Mouse (Mus musculus) frontal cortex, adult (tissue): Measurements from ENCODE around the gene Usp32.

ENCODE experiments used
- ATAC-seq: cut with Nextera tagmentation; 2 replicates; pipeline ENCODE4 v1.9.2; 2017; ENCODE audit warnings: mild to moderate bottlenecking, moderate library complexity, mixed read lengths; ENCODE audit not compliant: low TSS enrichment

The Usp32 gene

DNA sequence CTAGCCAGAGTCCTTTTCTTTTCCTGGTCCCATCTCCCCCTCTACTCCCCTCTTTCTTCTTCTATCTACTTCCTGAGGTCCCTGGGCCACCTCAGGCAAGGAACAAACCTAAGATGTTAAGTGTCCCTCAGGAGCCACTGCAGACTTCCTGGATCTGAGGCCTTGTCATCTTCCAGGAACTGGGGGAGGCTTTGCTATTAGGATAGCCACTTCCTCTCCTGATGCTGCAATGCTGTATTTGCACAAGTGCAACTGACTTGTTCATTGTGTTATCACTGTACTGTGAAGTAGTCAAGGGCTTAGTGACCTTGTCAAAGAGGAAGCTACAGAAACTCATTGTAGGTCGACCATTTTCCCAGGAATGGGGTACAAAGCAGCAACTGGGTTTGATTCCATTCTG lies 160.6 kb downstream of the Usp32 start:
- no peak for ATAC-seq

- ATAC-seq, result no peak; the same call in 1 of the 2 replicates
Measured at GRCm38 (mm10) chr11:84978113-84978512, 161.8 kb downstream of the Usp32 start.

DNA sequence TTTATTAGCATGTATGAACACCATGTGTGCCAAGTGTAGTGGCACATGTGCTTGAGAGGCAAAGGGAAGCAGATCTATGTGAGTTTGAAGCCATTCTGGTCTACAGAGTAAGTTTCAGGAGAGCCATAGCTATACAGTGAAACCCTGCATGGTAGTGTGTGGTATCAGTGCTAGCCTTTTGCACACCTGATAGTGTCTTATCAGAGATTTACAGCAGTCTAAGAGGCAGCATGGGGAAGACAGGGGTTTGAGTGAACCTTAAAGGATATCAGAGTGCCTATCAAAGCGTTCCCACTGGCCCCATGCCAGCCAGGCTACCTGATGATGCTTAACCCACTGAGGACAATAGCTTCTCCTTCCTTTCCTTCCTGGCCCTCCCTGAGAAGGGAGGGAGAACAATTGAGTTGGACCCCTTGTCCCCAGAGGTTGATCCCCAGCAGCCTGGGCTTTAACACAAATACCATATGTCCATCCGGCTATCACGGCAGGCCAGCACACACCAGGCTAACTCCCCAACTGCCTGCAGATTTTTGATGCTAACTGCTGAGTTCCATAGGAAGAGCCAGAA lies 162.5 kb downstream of the Usp32 start:
- ATAC-seq, result no peak

DNA sequence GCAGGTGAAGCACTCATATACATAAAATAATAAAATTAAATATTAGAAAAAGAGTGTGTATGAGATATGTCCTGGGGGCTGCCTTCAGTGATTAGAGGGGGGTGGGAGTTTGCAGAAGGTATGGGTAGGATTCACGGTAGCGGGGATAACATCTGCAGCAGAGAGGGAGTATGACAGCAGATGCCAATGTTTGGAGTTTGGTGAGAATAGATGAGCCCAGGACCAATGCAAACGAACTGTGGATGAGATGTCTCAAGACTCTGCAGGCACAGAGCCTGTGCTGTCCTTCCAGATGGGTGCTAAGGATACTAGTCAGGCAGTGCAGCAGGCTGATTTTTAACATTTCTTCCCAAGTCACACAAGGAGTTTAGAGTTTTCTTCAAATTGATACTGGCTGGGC lies 163.3 kb downstream of the Usp32 start:
- ATAC-seq, result no peak

GRCm38 (mm10) chr11:84974582-84974981 lies 165.4 kb downstream of the Usp32 start:
- ATAC-seq, result no peak

GRCm38 (mm10) chr11:84973661-84974060 lies 166.3 kb downstream of the Usp32 start:
- no peak for ATAC-seq

DNA sequence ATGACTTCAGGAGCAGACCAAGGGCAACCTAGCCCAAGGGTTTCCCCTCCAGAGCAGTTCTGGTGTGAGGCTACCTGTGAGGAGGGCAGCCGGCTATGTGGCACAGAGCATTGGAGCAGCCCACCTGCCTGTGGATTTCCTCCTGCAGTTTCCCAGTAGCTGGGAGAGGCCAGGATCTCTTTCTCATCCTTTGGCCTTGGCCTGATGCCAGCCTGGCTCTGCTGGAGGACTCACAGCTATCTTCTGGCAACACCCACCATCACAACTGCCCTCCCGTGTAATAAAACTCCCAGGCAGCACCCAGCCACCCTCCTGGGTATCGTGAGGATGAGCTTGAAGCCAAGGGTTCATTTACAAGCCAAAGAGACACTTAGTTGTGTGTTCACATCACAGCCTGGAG lies 167.9 kb downstream of the Usp32 start:
- ATAC-seq, result no peak

DNA sequence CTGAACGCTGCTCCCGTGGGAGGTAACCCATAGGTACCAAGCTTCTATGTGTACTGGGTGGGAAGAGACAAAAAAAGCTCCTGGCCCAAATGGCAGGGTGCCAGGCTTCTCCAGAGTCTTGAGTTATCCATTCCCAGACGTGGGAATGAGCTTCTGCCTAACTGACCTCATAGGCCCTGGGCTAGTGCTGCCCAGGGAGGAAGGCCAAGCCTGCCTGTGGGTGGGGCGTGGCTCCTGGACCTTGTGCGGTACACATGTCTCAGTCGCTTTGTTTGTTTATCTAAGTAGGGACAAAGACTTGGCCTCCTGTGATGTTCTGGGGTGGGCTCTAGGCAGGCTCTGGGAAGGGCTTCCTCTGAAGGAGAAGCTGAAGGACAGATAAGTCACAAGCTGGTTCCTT lies 171.2 kb downstream of the Usp32 start:
- ATAC-seq, result peak; percentile 24

GRCm38 (mm10) chr11:84968309-84968708 lies 171.7 kb downstream of the Usp32 start:
- ATAC-seq, result no peak

GRCm38 (mm10) chr11:84967113-84967512 lies 172.8 kb downstream of the Usp32 start:
- no peak for ATAC-seq

DNA sequence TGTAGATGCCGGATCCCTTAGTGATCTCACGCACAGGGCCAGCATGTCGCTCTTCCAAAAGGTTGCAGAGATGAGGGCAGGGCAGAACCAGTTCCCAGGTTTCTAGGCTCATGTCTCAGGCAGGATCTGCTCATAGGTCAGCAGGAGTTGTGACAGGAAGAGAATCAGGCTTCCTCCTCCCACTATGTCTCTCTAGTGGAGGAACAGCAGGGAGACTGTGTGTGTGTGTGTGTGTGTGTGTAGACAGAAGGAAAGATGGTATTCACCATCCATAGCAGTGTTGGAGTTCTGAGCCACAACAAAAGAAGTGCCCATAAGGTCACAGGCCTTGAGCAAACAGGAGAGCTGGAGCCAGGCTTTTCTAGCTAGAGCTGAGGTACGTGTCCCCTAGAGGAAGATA lies 173.3 kb downstream of the Usp32 start:
- ATAC-seq, result peak; percentile 8; the same call in 1 of the 2 replicates

DNA sequence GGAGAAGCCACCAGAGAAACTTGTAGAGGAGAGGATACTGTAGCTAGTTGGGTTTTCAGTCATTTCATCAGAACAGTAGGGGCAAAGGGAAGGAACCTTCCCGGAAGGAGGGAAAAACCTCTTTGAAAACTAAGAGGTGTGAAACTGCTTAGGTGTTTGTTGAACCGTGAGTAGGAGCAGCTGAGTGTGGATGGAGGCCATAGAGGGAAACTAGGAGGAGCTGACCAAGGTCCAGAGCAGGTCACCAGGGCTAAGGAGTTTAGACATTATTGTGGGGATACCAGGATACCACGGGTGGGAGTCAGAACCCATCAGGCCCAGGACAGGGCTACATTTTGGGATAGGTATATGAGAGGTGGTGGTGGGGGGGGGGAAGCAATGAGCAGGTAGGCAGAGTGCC lies 176.4 kb downstream of the Usp32 start:
- ATAC-seq, result no peak

DNA sequence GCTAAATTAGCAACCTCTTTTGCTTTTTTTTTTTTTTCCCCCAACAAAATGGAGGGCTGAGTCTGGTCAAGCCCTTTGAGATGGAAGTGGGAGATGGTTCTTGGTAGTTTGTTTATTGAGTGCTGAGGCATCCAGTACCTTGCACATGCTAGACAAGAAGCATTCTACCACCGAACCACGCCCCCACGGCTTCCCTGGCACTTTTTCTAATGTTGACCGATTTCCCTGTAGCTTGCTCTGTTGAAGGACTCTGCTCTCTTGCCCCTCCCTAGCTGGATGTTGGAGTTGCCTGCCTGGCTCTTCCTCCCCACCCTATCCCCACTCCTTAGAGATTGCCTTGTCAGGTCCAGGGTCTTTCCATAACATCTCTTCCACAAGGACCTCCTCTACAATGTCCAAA lies 177.4 kb downstream of the Usp32 start:
- ATAC-seq, result no peak

DNA sequence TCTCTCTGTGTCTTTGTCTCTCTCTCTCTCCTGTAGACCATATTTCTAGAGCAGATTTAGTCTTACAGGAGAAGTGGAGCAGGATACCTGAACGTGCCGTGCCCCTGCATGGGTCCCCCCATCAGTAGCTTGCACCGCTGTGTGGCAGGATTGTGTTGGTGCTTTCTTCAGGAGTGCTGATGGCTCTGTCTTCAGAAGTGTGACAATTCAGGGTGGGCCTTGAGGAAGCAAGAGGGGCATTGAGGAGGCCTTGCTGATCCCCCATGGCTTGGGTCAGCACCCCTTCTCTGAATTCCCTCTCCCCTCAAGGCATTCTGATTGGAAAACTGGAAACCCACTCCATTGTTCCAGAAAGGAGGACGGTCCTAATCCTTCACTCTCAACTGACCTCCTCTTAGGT lies 178.4 kb downstream of the Usp32 start:
- ATAC-seq, result no peak

GRCm38 (mm10) chr11:84960780-84961179 lies 179.2 kb downstream of the Usp32 start:
- no peak for ATAC-seq

GRCm38 (mm10) chr11:84960291-84960690 lies 179.7 kb downstream of the Usp32 start:
- ATAC-seq, result no peak

DNA sequence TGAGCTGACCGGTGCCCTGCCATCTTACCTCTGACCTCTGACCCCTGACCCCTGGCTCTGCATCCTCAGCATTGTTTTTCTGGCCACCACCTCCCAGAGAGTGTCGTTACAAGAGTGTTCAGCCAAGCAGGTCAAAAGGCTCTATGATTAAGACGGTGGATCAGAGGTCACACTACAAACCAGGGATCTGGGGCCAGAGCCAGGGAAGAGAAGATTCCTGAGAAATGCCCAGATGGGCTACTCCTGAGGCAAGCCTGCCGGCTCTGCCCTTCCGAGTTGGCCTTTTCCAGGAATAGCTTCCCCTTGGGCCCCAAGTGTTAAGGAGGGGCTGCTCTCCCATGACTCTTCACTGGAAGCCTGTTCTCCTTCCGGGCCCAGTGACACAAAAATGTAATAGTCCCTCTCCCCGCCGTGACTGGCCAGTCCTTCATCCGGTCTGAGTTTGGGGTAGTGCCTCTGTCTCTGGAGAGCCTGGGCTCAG lies 180.2 kb downstream of the Usp32 start:
- ATAC-seq, result no peak

- ATAC-seq, result no peak
Measured at GRCm38 (mm10) chr11:84959181-84959580, 180.8 kb downstream of the Usp32 start.

DNA sequence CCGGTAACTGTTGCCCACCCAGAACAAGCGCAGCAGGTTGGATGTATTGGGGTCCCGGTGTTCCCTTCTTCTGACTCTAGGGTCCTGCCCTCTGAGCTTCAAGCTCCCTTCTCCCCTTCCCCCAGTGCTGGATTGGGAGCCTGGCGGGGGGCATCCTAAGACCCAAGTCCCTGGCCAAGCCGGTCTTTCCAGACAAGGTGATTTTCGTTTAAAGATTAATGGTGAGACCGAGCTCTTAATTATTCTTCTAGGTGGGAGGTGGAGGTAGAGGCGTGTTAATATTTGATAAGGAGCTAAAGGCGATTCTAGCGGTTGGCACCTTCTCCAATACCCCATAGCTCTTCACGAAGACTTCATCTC lies 181.7 kb downstream of the Usp32 start:
- no peak for ATAC-seq

DNA sequence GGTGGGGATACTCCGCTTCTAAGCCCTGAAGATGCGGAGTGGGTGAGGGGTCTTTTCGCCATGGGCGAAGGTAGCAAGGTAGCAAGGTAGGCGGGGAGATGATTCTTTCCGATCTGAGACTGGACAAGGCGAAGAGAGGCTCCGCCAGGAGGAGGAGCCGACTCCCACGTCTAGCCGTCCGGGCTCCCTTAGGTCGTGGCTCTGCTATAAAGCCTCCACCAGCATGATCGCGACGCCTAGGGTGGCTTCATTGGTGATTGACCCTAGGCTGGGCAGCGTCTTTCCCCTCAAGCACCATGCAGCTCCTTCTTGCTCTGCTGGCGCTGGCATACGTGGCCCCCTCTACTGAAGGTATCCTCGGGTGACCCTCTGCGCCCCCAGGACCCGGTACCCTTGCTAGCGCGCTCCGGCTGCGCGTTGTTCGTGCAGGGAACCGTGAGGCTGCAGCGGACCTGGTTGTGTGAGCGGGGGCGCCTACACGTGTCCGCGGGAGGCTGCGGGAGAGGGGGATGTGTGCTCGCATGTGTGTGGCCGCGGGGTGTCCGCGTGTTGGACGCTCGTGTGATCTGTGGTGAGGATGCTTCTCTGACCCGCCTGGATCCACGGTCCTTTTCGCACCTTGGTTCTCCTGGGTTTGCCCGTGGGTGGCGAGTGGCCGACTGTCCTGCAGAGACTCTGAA lies 182.2 kb downstream of the Usp32 start, which contains the start of gene Car4:
TSS of gene Car4 (plus strand) at position 196 of the 680 bp plus-strand sequence.
- ATAC-seq, result peak; percentile 48

DNA sequence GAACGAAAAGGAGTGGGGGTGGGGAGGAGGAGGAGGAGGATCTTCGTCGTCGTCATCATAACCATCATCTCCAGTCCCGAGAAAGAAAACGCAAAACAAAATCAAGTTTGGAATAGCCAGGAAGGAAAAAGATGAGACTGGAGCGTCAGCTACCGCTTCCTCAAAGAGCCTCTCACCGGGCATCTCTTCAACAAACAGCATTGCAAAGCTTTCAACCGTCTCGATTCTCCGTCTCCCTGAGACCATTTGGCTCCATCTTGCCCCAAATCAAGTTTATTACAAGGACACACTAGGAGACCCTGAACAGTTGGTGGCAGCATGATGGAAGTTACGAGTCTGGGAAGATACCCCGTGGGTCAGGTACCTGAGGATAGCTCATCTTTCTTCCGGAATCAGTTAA lies 182.8 kb downstream of the Usp32 start:
- peak; percentile 7; the same call in 1 of the 2 replicates for ATAC-seq

- no peak for ATAC-seq
Measured at GRCm38 (mm10) chr11:84956400-84956799, 183.6 kb downstream of the Usp32 start.

DNA sequence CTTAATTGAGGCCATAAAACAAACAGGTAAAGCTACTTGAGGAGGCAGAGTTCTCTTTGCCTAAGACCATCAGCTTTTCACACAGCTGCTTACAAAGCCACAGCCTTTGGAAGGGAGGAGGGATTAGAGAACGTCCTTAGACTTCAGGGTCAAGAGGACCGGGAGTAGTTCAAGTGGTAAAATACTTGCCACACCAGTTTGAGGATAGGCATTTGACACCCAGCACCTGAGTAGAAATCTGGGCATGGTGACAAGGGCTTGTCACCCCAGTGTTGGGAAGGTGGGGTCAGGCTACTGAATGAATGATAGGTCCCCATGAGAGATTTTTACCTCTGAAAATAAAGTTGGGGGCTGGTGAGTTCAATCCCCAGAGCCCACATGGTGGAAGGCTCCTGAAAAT lies 187.3 kb downstream of the Usp32 start:
- ATAC-seq, result no peak

- ATAC-seq, result no peak
Measured at GRCm38 (mm10) chr11:84948526-84948925, 191.4 kb downstream of the Usp32 start.
